Comparison of ENCODE assay signal across 20 mouse cellular contexts in the genomic region with DNA sequence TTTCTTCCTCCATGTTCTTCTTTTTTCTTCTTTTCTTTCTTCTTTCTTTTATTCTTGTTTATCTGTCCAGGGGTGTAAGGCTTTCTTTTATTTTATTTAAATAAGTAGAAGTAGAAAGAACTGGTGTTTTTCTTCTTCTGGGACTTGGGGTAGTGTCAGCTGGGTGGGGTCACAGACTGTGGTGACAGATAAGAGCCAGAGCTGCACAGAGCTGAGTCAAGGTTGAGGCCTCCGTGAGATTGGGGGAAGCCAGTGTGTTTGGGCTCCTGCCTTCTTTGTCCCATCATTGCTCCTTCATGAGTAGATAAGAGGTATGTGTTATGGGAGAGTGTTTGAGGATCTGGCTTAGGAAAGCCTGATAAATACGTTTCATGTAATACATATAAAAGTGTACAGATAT. TPM values are rescaled to one million over a fixed set of nuclear protein-coding genes. Genes with fewer than 3 reads are reported as not detected.
DNase-seq lines count a peak whose midpoint lies in the region; ATAC-seq lines count a peak whose summit lies in the region.
"Had no signal": no experiment of that assay in that cellular context is flagged by ENCODE, and none has a peak within 500 bp of the region (broad histone marks: within the 10 kb centered on the region; RNA-seq: fewer than 3 reads in every experiment).

No protein-coding gene starts in this region.

- no peak overlapping the region for H3K4me2 ChIP-seq in heart, embryonic 12.5 days
- peak overlapping the region; percentile 35 for H3K4me2 ChIP-seq in liver, embryonic 16.5 days (ENCODE audit: low read depth, low read length)
- H3K4me2 ChIP-seq: midbrain, embryonic 11.5 days had no signal

- peaks cover 5% of the 10 kb centered on the region; the same call in 1 of the 2 replicates for H3K4me1 ChIP-seq in heart, embryonic 12.5 days (replicated peaks)
- H3K4me1 ChIP-seq in liver, embryonic 16.5 days (ENCODE audit: control insufficient read depth, low read depth, low read length) = peaks cover 28% of the 10 kb centered on the region
- H3K4me1 ChIP-seq: forebrain, embryonic 10.5 days had no signal

- no peaks in the 10 kb centered on the region for H3K27me3 ChIP-seq in heart, embryonic 12.5 days (replicated peaks)
- no peaks in the 10 kb centered on the region for H3K27me3 ChIP-seq in liver, embryonic 16.5 days (ENCODE audit: control insufficient read depth, insufficient read depth, low read depth, low read length)

- no peak overlapping the region for H3K9ac ChIP-seq in heart, embryonic 12.5 days
- peak overlapping the region; percentile 48 for H3K9ac ChIP-seq in liver, embryonic 16.5 days (ENCODE audit: low read depth, low read length)

- WGBS in heart, embryonic 12.5 days = 1% methylated on average over 2 of the region's 2 CpGs
- WGBS in liver, embryonic 16.5 days (ENCODE audit: insufficient replicate concordance) = 10% methylated on average over 2 of the region's 2 CpGs

- H3K36me3 ChIP-seq in heart, embryonic 12.5 days = no peaks in the 10 kb centered on the region
- no peaks in the 10 kb centered on the region for H3K36me3 ChIP-seq in liver, embryonic 16.5 days (ENCODE audit: control insufficient read depth, insufficient read depth)
- H3K36me3 ChIP-seq: forebrain, embryonic 10.5 days had no signal

- no peak overlapping the region; the same call in 1 of the 2 replicates for H3K27ac ChIP-seq in heart, embryonic 12.5 days (ENCODE audit: poor library complexity, severe bottlenecking)
- H3K27ac ChIP-seq in liver, embryonic 16.5 days (ENCODE audit: low read length) = peak overlapping the region; percentile 93
- H3K27ac ChIP-seq: forebrain, embryonic 10.5 days had no signal

- DNase-seq in heart, adult 8-10 months (ENCODE audit: low spot score) = no peak
- DNase-seq in 416B (ENCODE audit: low read depth) = peak; percentile 69
- DNase-seq in gastrocnemius, postnatal 14 days = no peak
- no peak for DNase-seq in cerebellum, adult 9-10 months
- no peak for DNase-seq in retina, postnatal 1 day
- DNase-seq: B cell, adult 2 months; cerebellum, adult 8-10 months; kidney, postnatal 4 days; thymus, postnatal 4 days had no signal

- no peak overlapping the region for H3K4me3 ChIP-seq in heart, embryonic 12.5 days
- H3K4me3 ChIP-seq in liver, embryonic 16.5 days (ENCODE audit: low read depth, low read length) = peak overlapping the region; percentile 7; the same call in 1 of the 2 replicates
- H3K4me3 ChIP-seq: forebrain, embryonic 10.5 days had no signal

- intact Hi-C loops in gastrocnemius, postnatal 14 days (cut with DNase I; ENCODE audit: low total_unique reads) = no loop called here

- H3K9me3 ChIP-seq in heart, embryonic 12.5 days (replicated peaks) = no peaks in the 10 kb centered on the region
- H3K9me3 ChIP-seq in liver, embryonic 16.5 days (replicated peaks; ENCODE audit: control insufficient read depth, low read length) = no peaks in the 10 kb centered on the region
- H3K9me3 ChIP-seq: forebrain, embryonic 10.5 days had no signal

- ATAC-seq in heart, embryonic 12.5 days (ENCODE audit: insufficient number of reproducible peaks, low FRiP score) = peak; percentile 93
- ATAC-seq in erythroblast, adult 5-6 weeks (replicated peaks; ENCODE audit: low FRiP score, poor library complexity, severe bottlenecking) = peak; percentile 77
- peak; percentile 91 for ATAC-seq in liver, embryonic 16.5 days (ENCODE audit: low read depth)
- ATAC-seq: activated CD4-positive, CD25-positive, alpha-beta regulatory T cell, adult 4 months had no signal

RNA-seq across cellular contexts. Expression of gene Hbb-y, which starts 6.1 kb away (rescaled TPM):
- polyA plus RNA-seq in heart, embryonic 12.5 days (2016; fragmentation: Nextera tagmentation; extraction: Ambion mirVana) = 31,254 and 35,001 TPM in 2 replicates
- not detected for total RNA-seq in heart, adult 8-10 months (2022)
- total RNA-seq in erythroblast, adult 5-6 weeks (2015; ENCODE audit: low replicate concordance) = 2.9 and 8.6 TPM in 2 replicates
- total RNA-seq in erythroblast, adult 5-6 weeks (2017; ENCODE audit: low replicate concordance) = not detected in 2 replicates
- 114 and 115 TPM in 2 replicates for polyA plus RNA-seq in liver, embryonic 16.5 days (2015; fragmentation: Nextera tagmentation; extraction: Ambion mirVana)
- not detected for total RNA-seq in gastrocnemius, postnatal 14 days (2021)
- total RNA-seq: adrenal gland, postnatal 4 days; gastrocnemius, adult 18-20 months; left cerebral cortex, adult 18-20 months had no signal
- polyA plus RNA-seq: activated CD4-positive, CD25-positive, alpha-beta regulatory T cell, adult 4 months had no signal

RNA-seq across cellular contexts. Expression of gene Hbb-bh1, which starts 16.1 kb away (rescaled TPM):
- 2,015 and 2,280 TPM in 2 replicates for polyA plus RNA-seq in heart, embryonic 12.5 days (2016; fragmentation: Nextera tagmentation; extraction: Ambion mirVana)
- total RNA-seq in heart, adult 8-10 months (2022) = not detected
- total RNA-seq in erythroblast, adult 5-6 weeks (2015; ENCODE audit: low replicate concordance) = not detected in 2 replicates
- not detected in 2 replicates for total RNA-seq in erythroblast, adult 5-6 weeks (2017; ENCODE audit: low replicate concordance)
- 24.9 and 31.8 TPM in 2 replicates for polyA plus RNA-seq in liver, embryonic 16.5 days (2015; fragmentation: Nextera tagmentation; extraction: Ambion mirVana)
- total RNA-seq in gastrocnemius, postnatal 14 days (2021) = not detected
- total RNA-seq: adrenal gland, postnatal 4 days; gastrocnemius, adult 18-20 months; left cerebral cortex, adult 18-20 months had no signal
- polyA plus RNA-seq: activated CD4-positive, CD25-positive, alpha-beta regulatory T cell, adult 4 months had no signal

RNA-seq across cellular contexts. Expression of gene Hbb-bh2, which starts 18.8 kb away (rescaled TPM):
- polyA plus RNA-seq in heart, embryonic 12.5 days (2016; fragmentation: Nextera tagmentation; extraction: Ambion mirVana) = 0.50 and 0.56 TPM in 2 replicates
- not detected for total RNA-seq in heart, adult 8-10 months (2022)
- not detected in 2 replicates for total RNA-seq in erythroblast, adult 5-6 weeks (2015; ENCODE audit: low replicate concordance)
- total RNA-seq in erythroblast, adult 5-6 weeks (2017; ENCODE audit: low replicate concordance) = 1.0 and 4.6 TPM in 2 replicates
- polyA plus RNA-seq in liver, embryonic 16.5 days (2015; fragmentation: Nextera tagmentation; extraction: Ambion mirVana) = 0.22 TPM in 1 of 2 replicates, not detected in the other
- not detected for total RNA-seq in gastrocnemius, postnatal 14 days (2021)
- total RNA-seq: adrenal gland, postnatal 4 days; gastrocnemius, adult 18-20 months; left cerebral cortex, adult 18-20 months had no signal
- polyA plus RNA-seq: activated CD4-positive, CD25-positive, alpha-beta regulatory T cell, adult 4 months; heart, embryonic 16.5 days; limb, embryonic 14.5 days; midbrain, embryonic 11.5 days had no signal

RNA-seq across cellular contexts. Expression of gene Olfr66, which starts 27.0 kb away (rescaled TPM):
- not detected in 2 replicates for polyA plus RNA-seq in heart, embryonic 12.5 days (2016; fragmentation: Nextera tagmentation; extraction: Ambion mirVana)
- total RNA-seq in heart, adult 8-10 months (2022) = not detected
- not detected in 2 replicates for total RNA-seq in erythroblast, adult 5-6 weeks (2015; ENCODE audit: low replicate concordance)
- total RNA-seq in erythroblast, adult 5-6 weeks (2017; ENCODE audit: low replicate concordance) = not detected in 2 replicates
- polyA plus RNA-seq in liver, embryonic 16.5 days (2015; fragmentation: Nextera tagmentation; extraction: Ambion mirVana) = not detected in 2 replicates
- total RNA-seq in gastrocnemius, postnatal 14 days (2021) = not detected
- total RNA-seq: adrenal gland, postnatal 4 days; gastrocnemius, adult 18-20 months; left cerebral cortex, adult 18-20 months had no signal
- polyA plus RNA-seq: forebrain, embryonic 10.5 days; heart, embryonic 16.5 days; limb, embryonic 14.5 days; midbrain, embryonic 11.5 days had no signal

RNA-seq across cellular contexts. Expression of gene Hbb-bs, which starts 31.2 kb away (rescaled TPM):
- 2,689 and 3,022 TPM in 2 replicates for polyA plus RNA-seq in heart, embryonic 12.5 days (2016; fragmentation: Nextera tagmentation; extraction: Ambion mirVana)
- total RNA-seq in heart, adult 8-10 months (2022) = over 10,000 TPM in 1 of 4 experiments, 1,000 to 10,000 TPM in 3; 2,003 to 12,142 (median 2,942) TPM
- total RNA-seq in erythroblast, adult 5-6 weeks (2015; ENCODE audit: low replicate concordance) = 179,259 and 187,171 TPM in 2 replicates
- 69,583 and 76,927 TPM in 2 replicates for total RNA-seq in erythroblast, adult 5-6 weeks (2017; ENCODE audit: low replicate concordance)
- polyA plus RNA-seq in liver, embryonic 16.5 days (2015; fragmentation: Nextera tagmentation; extraction: Ambion mirVana) = 113,562 and 115,549 TPM in 2 replicates
- 1,000 to 10,000 TPM; 1,097 to 1,122 TPM for total RNA-seq in gastrocnemius, postnatal 14 days (2021)
